ENCODE assay signal across 8 mouse cellular contexts in genomic region chr9:23378731-23379170, GRCm38 (mm10).
A peak's percentile ranks its signal among the peaks of the same experiment; 100 is the strongest.
DNase-seq lines count a peak whose midpoint lies in the region; ATAC-seq lines count a peak whose summit lies in the region.

No protein-coding gene starts in this region.

- H3K4me3 ChIP-seq in kidney, embryonic 14.5 days (ENCODE audit: low read length) = no peak overlapping the region
- no peak overlapping the region for H3K4me3 ChIP-seq in liver, embryonic 11.5 days (ENCODE audit: low read depth, low read length)

- no peak overlapping the region for H3K9ac ChIP-seq in kidney, embryonic 14.5 days (ENCODE audit: low read depth, low read length)
- no peak overlapping the region for H3K9ac ChIP-seq in liver, embryonic 11.5 days (ENCODE audit: low read depth, low read length)

- peak; percentile 35; the same call in 1 of the 2 replicates for ATAC-seq in kidney, embryonic 14.5 days (ENCODE audit: low FRiP score, low TSS enrichment)
- no peak for ATAC-seq in liver, embryonic 11.5 days (replicated peaks; ENCODE audit: low FRiP score)

- peaks cover 4% of the 10 kb centered on the region; the same call in 1 of the 2 replicates for H3K4me1 ChIP-seq in kidney, embryonic 14.5 days (ENCODE audit: control insufficient read depth, insufficient read depth, low read length)
- no peaks in the 10 kb centered on the region for H3K4me1 ChIP-seq in liver, embryonic 11.5 days (replicated peaks; ENCODE audit: control insufficient read depth, insufficient read depth, low read length)

- no peaks in the 10 kb centered on the region for H3K9me3 ChIP-seq in kidney, embryonic 14.5 days (ENCODE audit: control insufficient read depth, low read length)
- no peaks in the 10 kb centered on the region for H3K9me3 ChIP-seq in liver, embryonic 11.5 days (ENCODE audit: control insufficient read depth, low read length)

- H3K36me3 ChIP-seq in kidney, embryonic 14.5 days (ENCODE audit: control insufficient read depth, insufficient read depth, low read length) = no peaks in the 10 kb centered on the region; the same call in 1 of the 2 replicates
- no peaks in the 10 kb centered on the region for H3K36me3 ChIP-seq in liver, embryonic 11.5 days (ENCODE audit: control insufficient read depth, insufficient read depth, low read length)

- intact Hi-C loops in left cerebral cortex, postnatal 14 days (cut with DNase I) = no loop called here

- 39% methylated on average over 6 of the region's 6 CpGs for WGBS in kidney, embryonic 14.5 days
- WGBS in liver, embryonic 11.5 days = 49% methylated on average over 6 of the region's 6 CpGs

- H3K27me3 ChIP-seq in kidney, embryonic 14.5 days (ENCODE audit: control insufficient read depth, insufficient read depth, low read length) = no peaks in the 10 kb centered on the region
- H3K27me3 ChIP-seq in liver, embryonic 11.5 days (replicated peaks; ENCODE audit: control insufficient read depth, insufficient read depth, low read length) = no peaks in the 10 kb centered on the region

- DNase-seq in kidney, adult 11 months = no peak
- DNase-seq in embryo, embryonic 9.5 days (ENCODE audit: extremely low spot score) = peak; percentile 31
- peak; percentile 9 to 12 for DNase-seq in frontal cortex, postnatal 14 days (ENCODE audit: low spot score in 2 of 2)
- peak; percentile 15 to 25 for DNase-seq in left cerebral cortex, postnatal 14 days (ENCODE audit: low spot score in 2 of 2)
- peak; percentile 77 for DNase-seq in retina, postnatal 1 day
- DNase-seq in liver, embryonic 11.5 days (ENCODE audit: low spot score) = no peak
- no peak for DNase-seq in urinary bladder, postnatal 14 days (ENCODE audit: low spot score)

- H3K4me2 ChIP-seq in kidney, embryonic 14.5 days (replicated peaks; ENCODE audit: low read depth, low read length) = no peak overlapping the region
- H3K4me2 ChIP-seq in liver, embryonic 11.5 days = no peak overlapping the region

- H3K27ac ChIP-seq in kidney, embryonic 14.5 days (ENCODE audit: low read depth, low read length) = no peak overlapping the region
- no peak overlapping the region for H3K27ac ChIP-seq in liver, embryonic 11.5 days (ENCODE audit: low read depth, low read length)

Comparison
In these comparisons a context has a peak if more than half of its experiments do, and no peak if none do; other contexts are left out.
1. DNase-seq: peak in embryo, embryonic 9.5 days (single experiment), frontal cortex, postnatal 14 days (2 of 2), left cerebral cortex, postnatal 14 days (2 of 2) and retina, postnatal 1 day (single experiment); none in kidney, adult 11 months (single experiment), liver, embryonic 11.5 days (single experiment) and urinary bladder, postnatal 14 days (single experiment).